Mouse (Mus musculus) lung, postnatal 0 days (tissue): ENCODE results near the gene Yrdc. TPM values are rescaled to one million over a fixed set of nuclear protein-coding genes. Genes with fewer than 3 reads are reported as not detected.

ENCODE experiments used
- ATAC-seq: fragments of 200-750 bp; cut with Nextera tagmentation; 2 replicates; pipeline ENCODE4 v1.8.0; 2017; ENCODE audit warnings: moderate library complexity
- DNase-seq: peaks from one replicate; pipeline ENCODE4 v3.0.0-alpha.2; 2016; ENCODE audit warnings: low spot score
- H3K27ac ChIP-seq: fragments of 300-500 bp; sonication (generic); 2 replicates; pipeline ENCODE4 v1.5.1; 2014; ENCODE audit warnings: antibody characterized with exemption, mild to moderate bottlenecking, low read length, mixed read lengths
- H3K27me3 ChIP-seq: fragments of 300-500 bp; sonication (generic); replicated peaks from 2 replicates; pipeline ENCODE4 v1.6.1; 2014; ENCODE audit warnings: low read length, mixed read lengths; ENCODE audit not compliant: insufficient read depth
- H3K36me3 ChIP-seq: fragments of 300-500 bp; sonication (generic); 2 replicates; pipeline ENCODE4 v1.6.1; 2014; ENCODE audit warnings: low read length, mixed read lengths; ENCODE audit not compliant: insufficient read depth
- H3K4me1 ChIP-seq: fragments of 300-500 bp; sonication (generic); 2 replicates; pipeline ENCODE4 v1.6.1; 2014; ENCODE audit warnings: antibody characterized with exemption, low read depth, low read length, mixed read lengths; ENCODE audit not compliant: insufficient read depth
- H3K4me2 ChIP-seq: fragments of 300-500 bp; sonication (generic); replicated peaks from 2 replicates; pipeline ENCODE4 v1.6.1; 2014; ENCODE audit warnings: low read depth, mild to moderate bottlenecking, low read length, moderate library complexity, mixed read lengths
- H3K4me3 ChIP-seq: fragments of 300-500 bp; sonication (generic); 2 replicates; pipeline ENCODE4 v1.5.1; 2014; ENCODE audit warnings: low read depth, low read length
- H3K9ac ChIP-seq: fragments of 300-500 bp; sonication (generic); replicated peaks from 2 replicates; pipeline ENCODE4 v1.6.1; 2014; ENCODE audit warnings: low read depth, mild to moderate bottlenecking
- H3K9me3 ChIP-seq: fragments of 300-500 bp; sonication (generic); 2 replicates; pipeline ENCODE4 v1.6.1; 2016; ENCODE audit warnings: low read length, mixed read lengths
- CTCF ChIP-seq: IDR thresholded peaks from 2 replicates; pipeline ENCODE4 v1.5.1; 2016; ENCODE audit warnings: antibody characterized with exemption, mild to moderate bottlenecking
- EP300 ChIP-seq: IDR thresholded peaks from 2 replicates; pipeline ENCODE4 v1.6.1; 2016; ENCODE audit warnings: antibody characterized with exemption, mild to moderate bottlenecking, control low read depth
- WGBS: fragments of 180-500 bp; shearing (Covaris S2); extraction: QIAGEN DNeasy Blood & Tissue Kit; methylation state at CpG from one replicate; pipeline ENCODE4 v1.1.7; 2014; 5-methylcytosine and 5-hydroxymethylcytosine counted together
- polyA plus RNA-seq: library from polyadenylated mRNA; unstranded; fragments of >200 nt; fragmentation: Nextera tagmentation; extraction: Ambion mirVana; gene quantifications from 2 replicates; pipeline ENCODE4 v1.2.1, GENCODE M21; 2015

Yrdc gene
- polyA plus RNA-seq, 1 experiment from 2014 or later: 25.4 TPM

DNA sequence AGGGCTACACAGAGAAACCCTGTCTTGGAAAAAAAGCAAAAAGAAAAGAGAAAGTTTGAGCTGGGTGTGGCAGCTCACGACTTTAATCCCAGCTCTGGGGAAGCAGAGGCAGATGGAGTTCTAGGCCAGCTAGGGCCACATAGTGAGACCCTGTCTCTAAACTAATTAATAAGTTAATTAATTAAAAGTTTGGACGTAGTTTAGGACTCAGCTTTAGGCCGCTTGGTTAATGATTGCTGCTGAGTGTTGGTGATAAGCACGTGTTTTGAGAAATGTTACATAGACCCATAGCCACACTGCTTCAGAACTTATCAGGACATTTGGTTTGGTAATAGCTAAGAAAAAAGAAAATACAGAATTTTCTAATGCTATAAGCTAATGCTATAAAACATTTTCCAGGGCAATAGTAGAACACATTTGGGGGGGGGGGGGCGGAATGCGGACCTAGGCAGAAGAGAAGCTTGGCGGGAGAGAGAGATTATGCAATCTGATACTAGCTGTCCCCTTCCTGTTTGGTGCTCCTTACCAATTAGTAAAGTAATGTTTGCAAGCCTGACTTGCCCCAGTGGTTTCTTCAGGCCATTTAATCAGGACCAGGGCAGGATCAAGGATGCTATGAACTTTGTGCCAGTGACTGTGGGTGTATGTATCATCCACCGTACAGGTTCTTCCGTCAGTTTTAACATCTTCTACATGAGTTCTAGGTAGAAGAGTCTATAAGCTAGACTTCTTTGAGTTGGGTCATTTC, 41.2 kb upstream of the Yrdc start:
- Histone ChIP-seq H3K9me3 (no peaks in the 10 kb centered on the region), H3K4me3 (no peak overlapping the region), H3K9ac (no peak overlapping the region), H3K4me1 (no peaks in the 10 kb centered on the region), H3K27ac (no peak overlapping the region), H3K4me2 (no peak overlapping the region), H3K36me3 (peaks cover 13% of the 10 kb centered on the region; the same call in 1 of the 2 replicates), H3K27me3 (no peaks in the 10 kb centered on the region)
- ATAC-seq: no peak
- no peak for DNase-seq
- 70% methylated on average over 7 of the region's 9 CpGs for WGBS
- no peak for TF ChIP-seq CTCF
- TF ChIP-seq EP300: no peak

DNA sequence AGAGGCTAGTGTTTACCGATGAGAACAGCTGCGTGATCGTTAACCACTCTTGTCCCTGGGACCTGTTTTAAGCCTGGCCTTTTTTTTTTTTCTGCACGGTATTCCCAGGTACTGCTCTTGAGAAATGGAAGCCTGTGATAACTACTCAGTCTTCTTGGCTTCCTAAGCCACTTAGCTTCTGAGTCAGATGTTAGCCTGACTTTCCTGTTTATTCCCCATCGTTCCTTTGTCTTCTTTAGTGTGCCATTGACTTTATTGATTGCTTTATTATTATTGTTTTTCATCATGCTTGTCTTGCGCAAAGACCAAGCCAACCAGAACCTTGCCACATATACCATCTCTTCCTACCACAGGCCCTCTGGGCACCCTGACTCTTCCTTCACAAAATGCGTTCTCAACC, 40.4 kb upstream of the Yrdc start:
- no peaks in the 10 kb centered on the region for H3K27me3 ChIP-seq
- H3K36me3 ChIP-seq: peaks cover 6% of the 10 kb centered on the region; the same call in 1 of the 2 replicates
- no peaks in the 10 kb centered on the region for H3K4me1 ChIP-seq
- no peak overlapping the region for H3K27ac ChIP-seq
- H3K9me3 ChIP-seq: no peaks in the 10 kb centered on the region
- no peak overlapping the region for H3K4me2 ChIP-seq
- DNase-seq (no peak), ATAC-seq (no peak)
- WGBS: 75% methylated on average over 7 of the region's 7 CpGs
- no peak for TF ChIP-seq EP300
- TF ChIP-seq CTCF: no peak
- no peak overlapping the region for H3K9ac ChIP-seq
- H3K4me3 ChIP-seq: no peak overlapping the region

DNA sequence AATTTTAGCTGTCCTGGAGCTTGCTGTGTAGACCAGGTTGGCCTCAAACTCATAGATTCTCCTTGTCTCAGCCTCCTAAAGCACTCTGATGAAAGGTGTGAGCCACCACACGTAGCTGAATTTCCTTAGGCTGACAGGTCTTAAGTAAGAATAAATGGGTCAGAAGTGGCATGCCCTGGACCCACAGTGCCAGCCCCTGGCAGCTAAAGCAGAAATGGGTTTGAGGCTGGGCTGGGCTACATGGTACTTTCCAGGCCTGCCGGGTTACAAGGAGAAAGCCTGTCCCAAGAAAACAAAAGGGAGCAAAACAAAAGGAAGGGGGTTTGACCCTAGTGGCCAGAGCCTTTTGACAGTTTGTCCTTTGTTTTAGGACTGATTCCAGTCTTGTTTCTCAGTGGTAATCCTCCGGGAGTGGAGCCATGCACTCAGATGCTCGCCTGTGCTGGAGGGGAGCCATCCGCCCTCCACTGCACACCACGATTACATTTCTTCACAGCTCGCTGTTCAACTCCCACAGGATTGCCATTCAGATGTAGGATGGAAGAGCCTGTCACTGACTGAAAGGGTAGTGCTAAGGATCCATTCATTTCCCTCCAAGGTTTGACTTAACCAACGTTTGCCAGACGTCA, 39.0 kb upstream of the Yrdc start:
- H3K36me3 ChIP-seq: peaks cover 6% of the 10 kb centered on the region; the same call in 1 of the 2 replicates
- no peaks in the 10 kb centered on the region for H3K4me1 ChIP-seq
- no peak overlapping the region for H3K4me2 ChIP-seq
- TF ChIP-seq CTCF (no peak), EP300 (no peak)
- H3K9me3 ChIP-seq: no peaks in the 10 kb centered on the region
- H3K27me3 ChIP-seq: no peaks in the 10 kb centered on the region
- WGBS: 70% methylated on average over 9 of the region's 9 CpGs
- no peak overlapping the region for H3K4me3 ChIP-seq
- H3K27ac ChIP-seq: no peak overlapping the region
- no peak for ATAC-seq
- H3K9ac ChIP-seq: no peak overlapping the region
- no peak for DNase-seq

DNA sequence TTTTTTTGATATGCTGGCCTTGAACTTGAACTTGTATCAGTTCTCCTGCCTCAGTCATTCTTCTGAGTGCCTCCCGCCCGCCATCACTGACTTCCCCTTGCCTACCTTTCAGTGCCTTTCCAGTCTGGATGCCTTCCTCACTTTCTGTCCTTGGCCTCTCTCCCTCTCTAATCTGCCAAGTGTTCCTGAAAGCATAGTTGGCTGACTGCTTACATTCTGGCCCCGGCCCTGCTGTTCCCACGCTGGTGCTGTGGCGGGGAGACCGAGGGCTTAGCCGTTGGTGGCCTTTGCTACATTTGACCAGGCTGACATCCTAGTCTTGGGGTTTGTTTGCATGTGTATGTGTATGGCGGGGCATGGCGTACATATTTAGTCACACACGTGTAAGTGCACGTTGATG, 34.6 kb upstream of the Yrdc start:
- Histone ChIP-seq H3K9me3 (no peaks in the 10 kb centered on the region), H3K27me3 (no peaks in the 10 kb centered on the region), H3K27ac (no peak overlapping the region), H3K36me3 (peaks cover 3% of the 10 kb centered on the region), H3K4me1 (no peaks in the 10 kb centered on the region; the same call in 1 of the 2 replicates), H3K4me3 (no peak overlapping the region), H3K9ac (no peak overlapping the region), H3K4me2 (no peak overlapping the region)
- 83% methylated on average over 11 of the region's 11 CpGs for WGBS
- DNase-seq (no peak), ATAC-seq (no peak)
- TF ChIP-seq EP300 (no peak), CTCF (no peak)

DNA sequence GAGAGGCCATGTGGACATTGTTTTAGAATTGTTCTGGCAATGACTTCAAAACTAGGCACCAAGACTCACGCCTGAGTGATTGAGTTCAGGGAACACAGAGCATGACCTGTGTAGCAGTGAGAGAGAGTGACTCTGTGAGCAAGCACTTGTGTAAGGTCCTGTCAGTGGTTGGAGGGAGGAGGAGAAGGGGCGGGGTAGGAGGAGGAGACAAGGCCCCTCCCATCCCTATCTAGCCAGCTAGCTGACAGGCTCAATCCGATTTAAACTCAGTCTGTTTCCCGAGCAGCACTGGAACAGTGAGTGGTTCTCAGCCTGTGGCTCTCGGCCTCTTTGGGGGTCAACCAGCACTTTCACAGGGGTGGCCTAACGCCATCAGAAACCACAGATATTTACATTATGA, 32.7 kb upstream of the Yrdc start:
- ATAC-seq (peak; percentile 97), DNase-seq (peak; percentile 87)
- Histone ChIP-seq H3K36me3 (peaks cover 10% of the 10 kb centered on the region), H3K27me3 (no peaks in the 10 kb centered on the region), H3K9me3 (no peaks in the 10 kb centered on the region), H3K4me2 (no peak overlapping the region), H3K4me3 (no peak overlapping the region), H3K9ac (no peak overlapping the region), H3K4me1 (no peaks in the 10 kb centered on the region; the same call in 1 of the 2 replicates), H3K27ac (no peak overlapping the region)
- WGBS: 21% methylated on average over 6 of the region's 6 CpGs
- TF ChIP-seq CTCF (no peak), EP300 (no peak)

DNA sequence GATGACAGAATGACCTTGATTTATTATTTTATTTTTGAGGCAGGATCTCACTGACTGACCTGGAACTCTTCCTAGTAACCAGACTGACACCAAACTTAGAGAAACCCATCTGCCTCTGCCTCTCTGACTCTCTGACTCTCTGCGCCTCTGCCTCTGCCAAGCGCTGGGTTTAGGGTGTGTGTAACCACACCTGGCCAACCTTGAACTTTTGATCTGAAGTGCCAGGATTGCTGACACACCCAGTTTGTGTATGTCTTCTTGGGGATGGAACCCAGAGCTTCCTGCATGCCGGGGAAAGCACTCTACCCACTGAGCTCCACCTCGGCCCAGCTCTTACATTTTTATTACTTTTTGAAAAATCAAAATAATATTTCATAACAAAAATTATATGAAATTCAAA, 31.6 kb upstream of the Yrdc start:
- Histone ChIP-seq H3K27ac (no peak overlapping the region), H3K27me3 (no peaks in the 10 kb centered on the region), H3K4me2 (no peak overlapping the region), H3K9me3 (no peaks in the 10 kb centered on the region), H3K9ac (no peak overlapping the region), H3K36me3 (peaks cover 15% of the 10 kb centered on the region), H3K4me3 (no peak overlapping the region), H3K4me1 (no peaks in the 10 kb centered on the region; the same call in 1 of the 2 replicates)
- DNase-seq: no peak
- WGBS: 89% methylated on average over 4 of the region's 4 CpGs
- TF ChIP-seq CTCF (no peak), EP300 (no peak)
- no peak for ATAC-seq
